Mouse (Mus musculus): ENCODE measurements around the gene Oxtr. TPM values are rescaled to one million over a fixed set of nuclear protein-coding genes. Genes with fewer than 3 reads are reported as not detected.

The Oxtr gene
- polyA plus RNA-seq, 1 experiment from 2014 or later, result 0.42 TPM

Other genes starting within 250 kb of the Oxtr start
- gene Lmcd1, start 216.2 kb downstream of the Oxtr start, polyA plus RNA-seq (2015; fragmentation: Nextera tagmentation; extraction: Ambion mirVana), result 26.4 and 28.1 TPM in 2 replicates
- 2.0 and 2.6 TPM in 2 replicates for gene Ssu2, start 101.9 kb downstream of the Oxtr start, polyA plus RNA-seq (2015; fragmentation: Nextera tagmentation; extraction: Ambion mirVana)
- gene Cav3, start 30.4 kb downstream of the Oxtr start, polyA plus RNA-seq (2015; fragmentation: Nextera tagmentation; extraction: Ambion mirVana), result 7.8 and 9.3 TPM in 2 replicates
- gene Rad18, start 206.7 kb upstream of the Oxtr start, polyA plus RNA-seq (2015; fragmentation: Nextera tagmentation; extraction: Ambion mirVana), result 41.8 and 43.6 TPM in 2 replicates

Measured in limb, embryonic 13.5 days (tissue).